Mouse (Mus musculus): ENCODE data around the gene Irf6. TPM values are rescaled to one million over a fixed set of nuclear protein-coding genes. Genes with fewer than 3 reads are reported as not detected.

The Irf6 gene
- total RNA-seq, 2 experiments from 2014 or later: 3.7 to 4.1 TPM

DNA sequence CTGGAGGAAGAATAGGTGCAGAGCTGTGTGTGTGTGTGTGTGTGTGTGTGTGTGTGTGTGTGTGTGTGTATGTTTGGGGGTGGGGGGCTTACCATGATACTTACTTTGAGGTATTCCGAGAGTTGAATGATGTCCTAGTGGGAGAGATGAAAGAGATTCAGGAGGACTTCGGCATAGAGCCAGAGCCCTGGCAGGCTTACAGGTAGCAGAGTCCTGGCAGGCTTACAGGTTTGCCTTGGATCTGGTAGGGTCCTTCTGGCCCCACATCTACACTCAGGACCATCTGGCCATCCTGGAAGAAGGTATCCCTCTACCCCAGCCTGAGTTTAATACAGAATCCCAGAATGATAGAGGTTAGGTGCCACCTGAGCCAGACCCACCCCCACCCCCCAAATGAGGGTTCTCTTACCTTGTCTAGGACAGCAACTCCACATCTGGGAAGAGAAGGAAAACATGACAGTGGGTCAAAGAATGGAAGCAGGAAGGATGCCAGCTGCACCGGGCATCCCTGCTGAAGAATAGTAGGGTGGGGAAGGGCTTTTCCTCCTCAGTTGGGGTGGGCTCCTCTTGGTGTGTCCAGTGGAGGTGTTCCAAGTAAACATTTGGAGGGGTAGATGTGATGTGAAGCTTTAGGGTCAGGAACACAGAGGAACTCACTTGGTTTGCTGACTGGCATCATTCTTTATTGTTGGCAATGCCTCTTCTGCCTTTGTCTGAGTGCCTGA, 41.7 kb downstream of the Irf6 start:
- intact Hi-C loops (cut with DNase I): no loop called here
- DNase-seq: no peak

DNA sequence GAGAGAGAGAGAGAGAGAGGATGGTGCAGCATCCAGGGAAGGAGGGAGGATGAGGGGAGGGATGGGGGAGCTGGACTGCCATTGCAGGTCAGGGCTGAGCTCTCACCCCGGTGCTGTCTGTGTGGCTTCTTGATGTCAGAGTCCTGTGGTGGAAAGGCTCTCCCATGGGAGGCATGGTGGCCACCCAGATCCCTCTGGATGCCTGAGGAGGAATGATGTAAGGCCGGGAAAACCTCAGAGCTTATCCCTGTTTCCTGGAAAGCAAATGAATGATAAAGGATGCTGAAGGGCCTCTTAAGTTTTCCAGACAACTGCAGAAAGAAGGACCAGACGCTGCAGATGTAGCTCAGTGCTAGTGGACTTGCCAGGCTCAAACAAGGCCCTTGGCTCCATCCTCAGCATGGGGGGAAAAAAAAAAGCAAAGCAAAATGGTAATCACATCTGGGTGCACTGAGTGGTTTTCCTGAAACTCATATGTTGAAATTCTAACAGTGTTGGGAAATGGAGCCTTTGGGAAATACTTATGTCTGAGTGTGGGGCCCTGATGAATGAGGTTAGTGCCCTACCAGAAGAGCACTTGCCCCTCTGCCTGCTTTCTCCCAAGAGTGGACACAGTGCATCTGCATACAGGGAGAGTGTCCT, 42.4 kb downstream of the Irf6 start:
- no peak for DNase-seq
- intact Hi-C loops (cut with DNase I): no loop called here

DNA sequence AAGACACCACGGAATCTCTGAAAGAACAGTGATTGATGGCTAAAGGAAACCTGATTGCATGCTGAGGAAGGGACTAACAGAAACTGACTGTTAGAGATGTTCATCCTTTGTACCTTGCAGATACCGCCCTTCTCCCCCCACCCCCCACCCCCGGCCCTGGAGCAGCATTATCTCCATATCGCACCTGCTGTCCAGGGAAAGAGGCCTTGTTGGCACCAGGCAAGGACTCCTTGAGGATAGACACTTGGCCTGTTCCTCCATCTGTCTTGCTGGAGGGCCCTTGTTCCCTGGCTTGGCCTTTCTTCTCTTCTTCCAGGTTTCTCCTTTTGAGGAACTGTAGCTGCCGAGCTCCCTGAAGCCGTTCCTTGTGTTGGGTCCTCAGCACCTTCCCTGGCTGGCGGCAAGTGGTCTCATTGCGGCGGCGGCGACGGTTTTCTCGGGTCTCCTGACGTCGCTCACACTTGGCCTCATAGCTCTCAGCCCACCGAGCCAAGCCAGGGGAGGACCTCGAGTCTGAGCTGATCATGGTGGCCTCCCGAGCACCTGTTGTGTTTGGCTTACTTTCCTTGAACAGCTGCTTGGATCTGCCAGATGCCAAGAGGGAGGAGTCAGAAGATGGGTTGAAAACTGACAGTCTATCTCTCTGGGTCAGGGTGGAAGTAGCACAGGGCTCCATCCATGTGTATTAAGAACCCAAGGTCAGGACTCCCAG, 44.7 kb downstream of the Irf6 start:
- no peak for DNase-seq
- intact Hi-C loops (cut with DNase I): no loop called here

DNA sequence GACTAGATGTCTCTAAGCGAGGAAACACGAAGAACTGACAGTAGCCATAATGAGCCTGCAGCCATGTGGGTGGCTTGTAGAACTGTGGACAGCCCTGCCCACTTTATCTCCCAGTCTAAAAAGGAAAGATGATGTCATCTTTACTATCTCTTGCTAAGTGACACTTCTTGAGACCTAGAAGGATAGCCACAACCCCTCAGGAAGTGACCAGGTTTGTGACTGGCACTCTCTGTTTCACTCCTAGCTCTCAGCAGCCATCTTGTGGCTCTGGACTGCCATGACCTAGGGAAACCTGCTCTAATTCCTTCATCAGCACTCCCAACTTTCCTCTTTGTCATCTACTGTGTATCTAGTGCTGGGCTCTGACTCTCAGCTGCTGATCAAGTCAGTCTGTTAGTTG, 45.4 kb downstream of the Irf6 start:
- no peak for DNase-seq
- intact Hi-C loops (cut with DNase I): no loop called here

DNA sequence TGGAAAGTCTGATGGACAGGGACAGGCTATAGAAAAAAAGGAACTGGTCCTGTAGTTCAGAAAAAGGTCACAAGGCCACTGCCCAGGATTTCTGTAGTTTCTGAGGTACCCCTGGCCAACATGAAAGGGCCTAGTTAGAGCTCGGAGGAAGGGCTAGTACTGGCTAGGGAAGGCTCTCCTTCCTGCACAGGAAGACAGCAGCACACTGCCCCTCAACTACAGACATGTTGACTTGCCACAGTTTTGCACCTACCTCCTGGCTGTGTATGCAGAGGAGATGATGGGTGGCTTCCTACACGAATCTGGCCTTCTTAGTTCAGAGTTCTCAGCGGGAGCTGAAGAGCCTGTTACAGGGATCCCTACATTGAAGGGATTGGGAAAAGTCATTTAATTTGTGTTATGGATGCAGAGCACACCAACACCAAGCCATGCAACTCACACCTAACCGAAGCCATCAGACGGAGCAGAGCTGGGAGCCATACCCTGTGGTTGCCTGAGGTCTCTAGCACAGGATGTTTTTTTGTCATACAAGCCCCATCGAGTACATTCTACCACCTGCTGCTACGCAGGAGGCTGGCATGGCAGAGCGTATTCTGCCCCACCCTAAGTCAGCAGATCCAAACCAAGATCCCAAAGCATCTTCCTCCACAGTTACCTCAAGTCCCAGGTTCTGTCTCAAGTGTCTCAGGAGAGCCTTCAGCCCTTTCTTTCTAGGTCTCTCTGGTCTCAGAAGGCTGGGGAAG, 47.9 kb downstream of the Irf6 start:
- DNase-seq: no peak
- intact Hi-C loops (cut with DNase I): no loop called here

DNA sequence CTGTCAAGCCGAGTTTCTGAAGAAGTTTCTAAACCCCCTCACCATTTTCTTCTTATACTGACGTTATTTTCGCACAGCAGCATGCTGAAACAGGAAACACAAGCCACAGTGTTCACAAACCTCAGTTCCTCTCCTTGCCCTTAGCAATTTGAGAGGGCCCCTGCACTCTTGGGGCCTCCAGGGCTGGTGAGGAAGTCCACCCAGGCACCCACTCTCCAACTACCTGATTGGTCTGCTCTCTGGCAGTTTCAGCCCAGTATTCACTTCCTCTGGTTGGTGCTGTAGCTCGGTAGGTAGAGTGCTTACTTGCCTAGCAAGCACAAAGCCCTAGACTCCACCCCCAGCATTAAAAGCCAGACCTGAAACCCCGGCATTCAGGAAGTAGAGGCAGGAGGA, 48.5 kb downstream of the Irf6 start, which contains the start of gene Traf3ip3:
TSS of gene Traf3ip3 (minus strand) at position 321 of the 396 bp plus-strand sequence.
- intact Hi-C loops (cut with DNase I): no loop called here
- no peak for DNase-seq

- no peak for DNase-seq
- intact Hi-C loops (cut with DNase I): no loop called here
These were observed 50.9 kb downstream of the Irf6 start for GRCm38 (mm10) chr1:193203821-193204220.

- no peak for DNase-seq
- intact Hi-C loops (cut with DNase I): loop anchor here (5.0 kb wide), 2 partner anchors 47 to 172 kb away; no protein-coding TSS in a partner anchor
These were observed 52.5 kb downstream of the Irf6 start for GRCm38 (mm10) chr1:193205431-193205830.

DNA sequence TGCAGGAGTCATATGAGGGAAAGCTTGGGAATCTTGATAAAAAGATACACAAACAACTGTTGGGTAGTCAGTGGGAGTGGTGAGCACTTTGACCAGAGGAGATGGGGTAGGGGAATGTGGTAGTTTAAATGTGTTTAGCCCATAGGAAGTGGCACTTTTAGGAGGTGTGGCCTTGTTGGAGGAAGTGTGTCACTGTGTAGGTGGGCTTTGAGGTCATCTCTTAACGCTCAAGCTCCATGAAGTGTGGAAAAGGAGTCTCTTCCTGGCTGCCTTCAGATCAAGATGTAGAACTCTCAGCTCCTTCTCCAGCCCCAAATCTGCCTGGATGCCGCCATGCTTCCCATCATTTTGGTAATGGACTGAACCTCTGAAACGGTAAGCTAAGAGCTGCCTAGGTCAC, 54.6 kb downstream of the Irf6 start, which contains the start of gene Lamb3:
TSS of gene Lamb3 (plus strand) at position 197 of the 400 bp plus-strand sequence.
- intact Hi-C loops (cut with DNase I): loop anchor here (5.0 kb wide), 2 partner anchors 45 to 170 kb away; no protein-coding TSS in a partner anchor
- DNase-seq: no peak

DNA sequence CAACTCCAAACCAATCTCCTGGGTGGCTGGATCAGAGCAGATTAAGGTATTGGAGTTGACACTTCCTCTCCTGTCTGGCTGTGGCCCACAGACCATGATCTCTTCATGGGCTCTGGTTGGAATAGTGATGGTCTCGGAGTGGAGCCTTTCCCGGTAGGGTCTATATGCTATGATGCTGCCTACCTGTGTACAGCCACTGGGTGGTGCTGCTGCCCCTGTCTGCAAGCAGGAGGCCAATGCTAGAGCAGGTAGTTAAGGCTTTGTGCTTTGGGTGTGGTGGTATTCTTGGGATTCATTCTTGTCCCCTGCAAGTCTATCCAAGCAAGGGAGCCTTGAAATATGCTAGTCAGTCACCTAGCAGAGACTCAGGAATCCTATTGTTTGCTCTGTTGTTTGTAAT, 55.3 kb downstream of the Irf6 start:
- intact Hi-C loops (cut with DNase I): loop anchor here (2.0 to 5.0 kb wide), 3 partner anchors 44 to 169 kb away; no protein-coding TSS in a partner anchor
- DNase-seq: peak; percentile 57 to 67

DNA sequence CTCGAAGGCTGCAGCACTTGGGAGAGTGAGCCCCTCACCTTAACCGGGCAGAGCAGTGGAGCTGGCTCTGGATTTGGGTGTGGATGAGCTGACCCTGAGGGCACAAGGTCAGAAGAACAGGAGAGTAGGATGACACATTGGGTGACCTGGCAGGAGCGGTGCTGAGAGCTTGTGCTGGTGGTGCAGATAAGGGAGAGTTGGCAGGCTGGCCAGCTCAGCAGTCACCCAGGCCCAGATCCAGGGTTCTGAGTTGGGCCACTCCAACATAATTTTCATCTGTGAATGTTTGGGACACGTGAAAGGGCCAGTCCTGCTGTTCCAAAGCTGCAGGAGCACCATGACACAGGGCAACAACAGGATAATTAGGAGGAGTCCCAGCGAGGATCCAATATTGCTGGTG, 58.5 kb downstream of the Irf6 start:
- intact Hi-C loops (cut with DNase I): no loop called here
- peak in 1 of 2 experiments; percentile 22 for DNase-seq

- no peak for DNase-seq
These were observed 61.1 kb downstream of the Irf6 start for GRCm38 (mm10) chr1:193214053-193214452.

DNA sequence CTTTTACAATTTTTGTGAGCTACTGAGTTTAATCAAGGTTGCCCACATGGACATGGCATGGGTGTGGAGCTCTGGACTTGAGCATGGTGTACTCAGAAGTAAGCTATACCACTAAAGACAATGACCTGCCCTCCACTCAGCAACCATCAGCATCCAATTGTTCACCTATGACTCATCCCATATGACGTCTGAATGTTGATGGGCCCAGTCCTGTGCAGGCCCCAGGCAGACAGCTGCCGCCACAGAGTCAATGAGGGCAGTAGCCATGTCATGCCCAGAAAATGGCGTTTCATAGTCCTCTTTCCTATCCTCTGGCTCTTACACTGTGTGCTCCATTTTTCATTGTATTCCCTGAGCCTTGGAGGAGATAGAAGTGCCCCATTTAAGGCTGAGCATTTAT, 63.1 kb downstream of the Irf6 start:
- no peak for DNase-seq
- intact Hi-C loops (cut with DNase I): no loop called here

More at GRCm38 (mm10) chr1:193214053-193214452, 61.1 kb downstream of the Irf6 start:
- intact Hi-C loops (cut with DNase I): no loop called here

GRCm38 (mm10) chr1:193220408-193220807, 67.5 kb downstream of the Irf6 start:
- no peak for DNase-seq
- intact Hi-C loops (cut with DNase I): no loop called here

Other genes starting within 250 kb of the Irf6 start
- gene Syt14, start 117.3 kb upstream of the Irf6 start, total RNA-seq (2021): under 1 TPM; 0.14 to 0.22 TPM
- 10 to 100 TPM in 1 of 2 experiments, 1 to 10 TPM in 1; 9.7 to 10.1 TPM for gene Diexf, start 22.8 kb upstream of the Irf6 start, total RNA-seq (2021)
- 1 to 10 TPM; 2.9 to 4.7 TPM for gene A130010J15Rik, start 14.9 kb downstream of the Irf6 start, total RNA-seq (2021)
- 1 to 10 TPM in 1 of 2 experiments, under 1 TPM in 1; 0.84 to 6.1 TPM for gene Traf3ip3, start 48.6 kb downstream of the Irf6 start, total RNA-seq (2021)
- gene Lamb3, start 54.6 kb downstream of the Irf6 start, total RNA-seq (2021): 10 to 100 TPM in 1 of 2 experiments, 1 to 10 TPM in 1; 7.9 to 12.6 TPM
- 1 to 10 TPM; 2.2 to 2.4 TPM for gene Hsd11b1, start 111.0 kb downstream of the Irf6 start, total RNA-seq (2021)
- 10 to 100 TPM; 43.4 to 57.3 TPM for gene G0s2, start 120.1 kb downstream of the Irf6 start, total RNA-seq (2021)
- gene Camk1g, start 217.2 kb downstream of the Irf6 start, total RNA-seq (2021): under 1 TPM; 0.72 to 0.83 TPM